Mouse (Mus musculus): ENCODE results near the gene Olfml2a. TPM values are rescaled to one million over a fixed set of nuclear protein-coding genes. Genes with fewer than 3 reads are reported as not detected.

The Olfml2a gene
- total and polyA plus RNA-seq, 2 experiments from 2014 or later = 3.2 to 11.6 TPM

GRCm38 (mm10) chr2:38977837-38978236, 46.1 kb downstream of the Olfml2a start:
- ATAC-seq = no peak
- no peak overlapping the region for H3K9ac ChIP-seq
- no peaks in the 10 kb centered on the region for H3K27me3 ChIP-seq (ENCODE audit: insufficient read depth, low read length)
- H3K4me2 ChIP-seq (ENCODE audit: low read depth) = no peak overlapping the region
- no peaks in the 10 kb centered on the region for H3K4me1 ChIP-seq (ENCODE audit: insufficient read depth)
- no peaks in the 10 kb centered on the region for H3K36me3 ChIP-seq (ENCODE audit: insufficient read depth)
- H3K27ac ChIP-seq (ENCODE audit: low read depth, low read length) = no peak overlapping the region
- no peaks in the 10 kb centered on the region for H3K9me3 ChIP-seq (ENCODE audit: low read length)
- WGBS = 52% methylated on average over 4 of the region's 4 CpGs
- DNase-seq = no peak
- H3K4me3 ChIP-seq (ENCODE audit: low read depth, low read length) = no peak overlapping the region
- no peak for TF ChIP-seq CTCF (IDR thresholded peaks at IDR 0.05; ENCODE audit: low read depth)

GRCm38 (mm10) chr2:38983456-38983855, 51.7 kb downstream of the Olfml2a start:
- TF ChIP-seq CTCF (IDR thresholded peaks at IDR 0.05; ENCODE audit: low read depth) = peak; percentile 33
- Histone ChIP-seq H3K9ac (no peak overlapping the region), H3K36me3 (ENCODE audit: insufficient read depth) (no peaks in the 10 kb centered on the region), H3K9me3 (ENCODE audit: low read length) (no peaks in the 10 kb centered on the region), H3K4me1 (ENCODE audit: insufficient read depth) (no peaks in the 10 kb centered on the region), H3K27me3 (ENCODE audit: insufficient read depth, low read length) (no peaks in the 10 kb centered on the region), H3K4me3 (ENCODE audit: low read depth, low read length) (no peak overlapping the region), H3K4me2 (ENCODE audit: low read depth) (no peak overlapping the region), H3K27ac (ENCODE audit: low read depth, low read length) (no peak overlapping the region)
- DNase-seq = no peak
- ATAC-seq = no peak
- WGBS = 96% methylated on average over 2 of the region's 2 CpGs

GRCm38 (mm10) chr2:38986580-38986979, 54.8 kb downstream of the Olfml2a start:
- TF ChIP-seq CTCF (IDR thresholded peaks at IDR 0.05; ENCODE audit: low read depth) = no peak
- Histone ChIP-seq H3K4me2 (ENCODE audit: low read depth) (no peak overlapping the region), H3K9me3 (ENCODE audit: low read length) (no peaks in the 10 kb centered on the region), H3K4me1 (ENCODE audit: insufficient read depth) (no peaks in the 10 kb centered on the region), H3K27me3 (ENCODE audit: insufficient read depth, low read length) (no peaks in the 10 kb centered on the region), H3K9ac (no peak overlapping the region), H3K36me3 (ENCODE audit: insufficient read depth) (no peaks in the 10 kb centered on the region), H3K4me3 (ENCODE audit: low read depth, low read length) (no peak overlapping the region), H3K27ac (ENCODE audit: low read depth, low read length) (no peak overlapping the region)
- no peak for ATAC-seq
- DNase-seq = no peak
- WGBS = 79% methylated on average over 3 of the region's 3 CpGs

- DNase-seq (no peak), ATAC-seq (no peak)
- H3K27ac ChIP-seq (ENCODE audit: low read depth, low read length) = no peak overlapping the region
- H3K4me3 ChIP-seq (ENCODE audit: low read depth, low read length) = no peak overlapping the region
- no peak overlapping the region for H3K4me2 ChIP-seq (ENCODE audit: low read depth)
- H3K27me3 ChIP-seq (ENCODE audit: insufficient read depth, low read length) = no peaks in the 10 kb centered on the region
- H3K4me1 ChIP-seq (ENCODE audit: insufficient read depth) = no peaks in the 10 kb centered on the region
- no peaks in the 10 kb centered on the region for H3K36me3 ChIP-seq (ENCODE audit: insufficient read depth)
- TF ChIP-seq CTCF (IDR thresholded peaks at IDR 0.05; ENCODE audit: low read depth) = no peak
- H3K9me3 ChIP-seq (ENCODE audit: low read length) = no peaks in the 10 kb centered on the region
- H3K9ac ChIP-seq = no peak overlapping the region
- 69% methylated on average over 1 of the region's 1 CpGs for WGBS
Measured at GRCm38 (mm10) chr2:38987371-38987770, 55.6 kb downstream of the Olfml2a start.

- Histone ChIP-seq H3K4me1 (ENCODE audit: insufficient read depth) (no peaks in the 10 kb centered on the region), H3K9me3 (ENCODE audit: low read length) (no peaks in the 10 kb centered on the region), H3K27ac (ENCODE audit: low read depth, low read length) (no peak overlapping the region), H3K4me2 (ENCODE audit: low read depth) (no peak overlapping the region), H3K9ac (no peak overlapping the region), H3K27me3 (ENCODE audit: insufficient read depth, low read length) (no peaks in the 10 kb centered on the region), H3K4me3 (ENCODE audit: low read depth, low read length) (no peak overlapping the region), H3K36me3 (ENCODE audit: insufficient read depth) (no peaks in the 10 kb centered on the region)
- no peak for DNase-seq
- no peak for TF ChIP-seq CTCF (IDR thresholded peaks at IDR 0.05; ENCODE audit: low read depth)
- no peak for ATAC-seq
- 84% methylated on average over 6 of the region's 6 CpGs for WGBS
Measured at GRCm38 (mm10) chr2:38987803-38988510, 56.2 kb downstream of the Olfml2a start.

- 87% methylated on average over 2 of the region's 2 CpGs for WGBS
- H3K27me3 ChIP-seq (ENCODE audit: insufficient read depth, low read length) = no peaks in the 10 kb centered on the region
- no peak overlapping the region for H3K4me3 ChIP-seq (ENCODE audit: low read depth, low read length)
- no peak overlapping the region for H3K27ac ChIP-seq (ENCODE audit: low read depth, low read length)
- ATAC-seq (no peak), DNase-seq (no peak)
- H3K4me1 ChIP-seq (ENCODE audit: insufficient read depth) = no peaks in the 10 kb centered on the region
- no peak for TF ChIP-seq CTCF (IDR thresholded peaks at IDR 0.05; ENCODE audit: low read depth)
- H3K4me2 ChIP-seq (ENCODE audit: low read depth) = no peak overlapping the region
- H3K9ac ChIP-seq = no peak overlapping the region
- no peaks in the 10 kb centered on the region for H3K36me3 ChIP-seq (ENCODE audit: insufficient read depth)
- H3K9me3 ChIP-seq (ENCODE audit: low read length) = no peaks in the 10 kb centered on the region
Measured at GRCm38 (mm10) chr2:38988929-38989328, 57.2 kb downstream of the Olfml2a start.

- Histone ChIP-seq H3K9ac (no peak overlapping the region), H3K9me3 (ENCODE audit: low read length) (no peaks in the 10 kb centered on the region), H3K4me2 (ENCODE audit: low read depth) (no peak overlapping the region), H3K4me3 (ENCODE audit: low read depth, low read length) (no peak overlapping the region), H3K4me1 (ENCODE audit: insufficient read depth) (no peaks in the 10 kb centered on the region), H3K27me3 (ENCODE audit: insufficient read depth, low read length) (no peaks in the 10 kb centered on the region), H3K27ac (ENCODE audit: low read depth, low read length) (no peak overlapping the region), H3K36me3 (ENCODE audit: insufficient read depth) (no peaks in the 10 kb centered on the region)
- WGBS = 75% methylated on average over 4 of the region's 4 CpGs
- no peak for TF ChIP-seq CTCF (IDR thresholded peaks at IDR 0.05; ENCODE audit: low read depth)
- ATAC-seq (no peak), DNase-seq (no peak)
Measured at GRCm38 (mm10) chr2:38992004-38992403, 60.2 kb downstream of the Olfml2a start.
